9 mouse cellular contexts compared by ENCODE assay signal in the genomic region with DNA sequence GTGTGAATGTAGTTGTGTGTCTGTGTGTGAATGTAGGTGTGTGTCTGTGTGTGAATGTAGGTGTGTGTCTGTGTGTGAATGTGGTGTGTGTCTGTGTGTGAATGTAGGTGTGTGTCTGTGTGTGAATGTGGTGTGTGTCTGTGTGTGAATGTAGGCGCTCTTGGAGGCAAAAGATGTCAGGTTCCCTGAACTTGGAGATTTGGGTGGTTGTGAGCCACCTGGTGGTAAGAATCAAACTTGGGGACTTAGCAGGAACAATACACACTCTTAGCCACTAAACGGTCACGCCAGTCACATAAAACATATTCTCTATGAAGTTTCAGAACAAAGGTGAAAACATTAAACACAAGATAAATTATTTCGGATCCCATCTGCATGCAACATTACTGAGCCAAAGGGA. TPM values are rescaled to one million over a fixed set of nuclear protein-coding genes. Genes with fewer than 3 reads are reported as not detected.
A peak's percentile ranks its signal among the peaks of the same experiment; 100 is the strongest.
DNase-seq lines count a peak whose midpoint lies in the region; ATAC-seq and TF ChIP-seq lines count a peak whose summit lies in the region.
"Had no signal": no experiment of that assay in that cellular context is flagged by ENCODE, and none has a peak within 500 bp of the region (broad histone marks: within the 10 kb centered on the region; RNA-seq: fewer than 3 reads in every experiment).

No protein-coding gene starts in this region.

- H3K4me3 ChIP-seq in hindbrain, embryonic 11.5 days (ENCODE audit: low read depth, low read length): no peak overlapping the region
- no peak overlapping the region for H3K4me3 ChIP-seq in hindbrain, embryonic 16.5 days (ENCODE audit: low read length)
- H3K4me3 ChIP-seq in cortical plate, adult 2 months (ENCODE audit: insufficient read depth, low read length): no peak overlapping the region
- H3K4me3 ChIP-seq: heart, embryonic 13.5 days had no signal

- no peak for ATAC-seq in hindbrain, embryonic 11.5 days (ENCODE audit: low FRiP score)
- ATAC-seq in hindbrain, embryonic 16.5 days: no peak

- no peak overlapping the region for H3K9ac ChIP-seq in hindbrain, embryonic 11.5 days (ENCODE audit: low read depth, low read length)
- H3K9ac ChIP-seq in hindbrain, embryonic 16.5 days (ENCODE audit: low read depth, low read length): no peak overlapping the region
- H3K9ac ChIP-seq: heart, embryonic 13.5 days had no signal

- no peaks in the 10 kb centered on the region for H3K27me3 ChIP-seq in hindbrain, embryonic 11.5 days (ENCODE audit: control insufficient read depth, insufficient read depth, low read length)
- H3K27me3 ChIP-seq in hindbrain, embryonic 16.5 days (replicated peaks; ENCODE audit: control insufficient read depth, insufficient read depth, low read length): no peaks in the 10 kb centered on the region
- H3K27me3 ChIP-seq: heart, embryonic 13.5 days had no signal

- no peak for TF ChIP-seq POLR2A in cortical plate, adult 2 months (IDR thresholded peaks at IDR 0.05; ENCODE audit: extremely low read depth, insufficient read depth, low read length)

- peak; percentile 14 for DNase-seq in hindbrain, embryonic 11.5 days (ENCODE audit: low spot score)
- DNase-seq in right cerebral cortex, adult 2 months (ENCODE audit: low spot score in 2 of 2): peak; percentile 25 to 26
- DNase-seq in right cerebral cortex, postnatal 14 days: no peak
- peak; percentile 60 for DNase-seq in thymus, postnatal 4 days
- no peak for DNase-seq in adrenal gland, adult 8-10 months
- DNase-seq in urinary bladder, postnatal 36 days (ENCODE audit: low spot score in 2 of 2): no peak

- no peaks in the 10 kb centered on the region for H3K4me1 ChIP-seq in hindbrain, embryonic 11.5 days (replicated peaks; ENCODE audit: control insufficient read depth, insufficient read depth, low read length)
- no peaks in the 10 kb centered on the region for H3K4me1 ChIP-seq in hindbrain, embryonic 16.5 days (ENCODE audit: control insufficient read depth, insufficient read depth, low read depth, low read length)
- H3K4me1 ChIP-seq in cortical plate, adult 2 months (ENCODE audit: control insufficient read depth, insufficient read depth, low read length): no peaks in the 10 kb centered on the region

- H3K27ac ChIP-seq in hindbrain, embryonic 11.5 days (ENCODE audit: low read depth, low read length): no peak overlapping the region
- no peak overlapping the region for H3K27ac ChIP-seq in hindbrain, embryonic 16.5 days (ENCODE audit: low read depth, low read length)
- H3K27ac ChIP-seq in cortical plate, adult 2 months (ENCODE audit: insufficient read depth, low read length): no peak overlapping the region
- H3K27ac ChIP-seq: heart, embryonic 13.5 days had no signal

- 81% methylated on average over 4 of the region's 4 CpGs for WGBS in hindbrain, embryonic 11.5 days
- WGBS in hindbrain, embryonic 16.5 days: 71% methylated on average over 4 of the region's 4 CpGs

- H3K36me3 ChIP-seq in hindbrain, embryonic 11.5 days (ENCODE audit: control insufficient read depth, insufficient read depth, low read length): no peaks in the 10 kb centered on the region
- H3K36me3 ChIP-seq in hindbrain, embryonic 16.5 days (ENCODE audit: control insufficient read depth, insufficient read depth, low read length): no peaks in the 10 kb centered on the region

- no peaks in the 10 kb centered on the region for H3K9me3 ChIP-seq in hindbrain, embryonic 11.5 days (ENCODE audit: control insufficient read depth, low read length)
- no peaks in the 10 kb centered on the region for H3K9me3 ChIP-seq in hindbrain, embryonic 16.5 days (ENCODE audit: control insufficient read depth, low read length)
- H3K9me3 ChIP-seq: heart, embryonic 13.5 days had no signal

- TF ChIP-seq CTCF in cortical plate, adult 2 months (IDR thresholded peaks at IDR 0.05; ENCODE audit: extremely low read depth, insufficient read depth, low read length): peak; percentile 29; the same call in 1 of the 2 replicates

- H3K4me2 ChIP-seq in hindbrain, embryonic 11.5 days (replicated peaks; ENCODE audit: low read depth, low read length): no peak overlapping the region
- no peak overlapping the region for H3K4me2 ChIP-seq in hindbrain, embryonic 16.5 days (ENCODE audit: low read length)
- H3K4me2 ChIP-seq: heart, embryonic 13.5 days had no signal

RNA-seq across cellular contexts. Expression of gene Ica1, which starts 39.9 kb away (rescaled TPM):
- 18.9 and 23.3 TPM in 2 replicates for polyA plus RNA-seq in hindbrain, embryonic 11.5 days (2014; fragmentation: Nextera tagmentation; extraction: Ambion mirVana)
- 75.5 and 81.0 TPM in 2 replicates for polyA plus RNA-seq in hindbrain, embryonic 16.5 days (2015; fragmentation: Nextera tagmentation; extraction: Ambion mirVana)
- polyA plus RNA-seq in cortical plate, adult 2 months (2012; rRNA removed): 46.7 and 49.5 TPM in 2 replicates
- 10 to 100 TPM; 51.0 to 72.9 (median 61.5) TPM for total RNA-seq in adrenal gland, adult 8-10 months (2022)

Comparison
In these comparisons a context has a peak if more than half of its experiments do, and no peak if none do; other contexts are left out.
1. DNase-seq: peak in hindbrain, embryonic 11.5 days (single experiment), right cerebral cortex, adult 2 months (2 of 2) and thymus, postnatal 4 days (single experiment); none in right cerebral cortex, postnatal 14 days (single experiment), adrenal gland, adult 8-10 months (single experiment) and urinary bladder, postnatal 36 days (0 of 2).